Mouse (Mus musculus) liver, embryonic 12.5 days (tissue): ENCODE results near the gene Gm9573. TPM values are rescaled to one million over a fixed set of nuclear protein-coding genes. Genes with fewer than 3 reads are reported as not detected.

ENCODE experiments used
- ATAC-seq: fragments of 200-750 bp; cut with Nextera tagmentation; 2 replicates; pipeline ENCODE4 v1.8.0; 2017; ENCODE audit warnings: moderate number of reproducible peaks, mild to moderate bottlenecking, moderate library complexity
- H3K27ac ChIP-seq: fragments of 300-500 bp; sonication (generic); 2 replicates; pipeline ENCODE4 v1.5.1; 2016; ENCODE audit warnings: mild to moderate bottlenecking
- H3K27me3 ChIP-seq: fragments of 300-500 bp; sonication (generic); replicated peaks from 2 replicates; pipeline ENCODE4 v1.6.1; 2016; ENCODE audit warnings: mild to moderate bottlenecking, moderate library complexity
- H3K36me3 ChIP-seq: fragments of 300-500 bp; sonication (generic); 2 replicates; pipeline ENCODE4 v1.6.1; 2016; ENCODE audit warnings: mild to moderate bottlenecking, moderate library complexity
- H3K4me1 ChIP-seq: fragments of 300-500 bp; sonication (generic); 2 replicates; pipeline ENCODE4 v1.6.1; 2016
- H3K4me2 ChIP-seq: fragments of 300-500 bp; sonication (generic); 2 replicates; pipeline ENCODE4 v1.6.1; 2016; ENCODE audit warnings: mild to moderate bottlenecking, moderate library complexity
- H3K4me3 ChIP-seq: fragments of 300-500 bp; sonication (generic); 2 replicates; pipeline ENCODE4 v1.5.1; 2016; ENCODE audit warnings: mild to moderate bottlenecking, moderate library complexity
- H3K9ac ChIP-seq: fragments of 300-500 bp; sonication (generic); 2 replicates; pipeline ENCODE4 v1.6.1; 2016; ENCODE audit warnings: mild to moderate bottlenecking, moderate library complexity
- H3K9me3 ChIP-seq: fragments of 300-500 bp; sonication (generic); replicated peaks from 2 replicates; pipeline ENCODE4 v1.6.1; 2016; ENCODE audit warnings: mild to moderate bottlenecking, moderate library complexity
- whole genome bisulfite sequencing: fragments of 180-500 bp; shearing (Covaris S2); methylation state at CpG from one replicate; pipeline ENCODE4 v1.1.7; 2016; ENCODE audit not compliant: insufficient replicate concordance; 5-methylcytosine and 5-hydroxymethylcytosine counted together
- polyA plus RNA-seq: library from polyadenylated mRNA; unstranded; fragments of >200 nt; fragmentation: Nextera tagmentation; extraction: Ambion mirVana; gene quantifications from 2 replicates; pipeline ENCODE4 v1.2.1, GENCODE M21; 2016

Gm9573 gene
- polyA plus RNA-seq, 1 experiment from 2014 or later: not detected

- no peaks in the 10 kb centered on the region for H3K36me3 ChIP-seq
- H3K4me2 ChIP-seq: no peak overlapping the region
- H3K9ac ChIP-seq: no peak overlapping the region
- WGBS: 72% methylated on average over 9 of the region's 9 CpGs
- no peak for ATAC-seq
- no peak overlapping the region for H3K27ac ChIP-seq
- H3K9me3 ChIP-seq: peaks cover 2% of the 10 kb centered on the region; the same call in 1 of the 2 replicates
- no peak overlapping the region for H3K4me3 ChIP-seq
- no peaks in the 10 kb centered on the region for H3K4me1 ChIP-seq
- peaks cover 7% of the 10 kb centered on the region; the same call in 1 of the 2 replicates for H3K27me3 ChIP-seq
Measured at GRCm38 (mm10) chr17:35592131-35592530, 34.3 kb downstream of the Gm9573 start.

GRCm38 (mm10) chr17:35591731-35592130 lies 34.7 kb downstream of the Gm9573 start:
- H3K27me3 ChIP-seq: peaks cover 7% of the 10 kb centered on the region; the same call in 1 of the 2 replicates
- H3K9me3 ChIP-seq: no peaks in the 10 kb centered on the region
- no peak overlapping the region for H3K4me2 ChIP-seq
- ATAC-seq: no peak
- no peak overlapping the region for H3K9ac ChIP-seq
- H3K27ac ChIP-seq: no peak overlapping the region
- no peak overlapping the region for H3K4me3 ChIP-seq
- no peaks in the 10 kb centered on the region for H3K4me1 ChIP-seq
- 81% methylated on average over 15 of the region's 15 CpGs for WGBS
- H3K36me3 ChIP-seq: no peaks in the 10 kb centered on the region

- Histone ChIP-seq H3K9ac (no peak overlapping the region), H3K36me3 (no peaks in the 10 kb centered on the region), H3K4me3 (no peak overlapping the region), H3K27ac (no peak overlapping the region), H3K4me1 (no peaks in the 10 kb centered on the region), H3K27me3 (peaks cover 7% of the 10 kb centered on the region; the same call in 1 of the 2 replicates), H3K4me2 (no peak overlapping the region), H3K9me3 (no peaks in the 10 kb centered on the region)
- no peak for ATAC-seq
- WGBS: 85% methylated on average over 7 of the region's 7 CpGs
Measured at GRCm38 (mm10) chr17:35591219-35591578, 35.2 kb downstream of the Gm9573 start.

- Histone ChIP-seq H3K4me3 (no peak overlapping the region), H3K9ac (no peak overlapping the region), H3K4me1 (no peaks in the 10 kb centered on the region), H3K27ac (no peak overlapping the region), H3K9me3 (no peaks in the 10 kb centered on the region), H3K27me3 (peaks cover 9% of the 10 kb centered on the region; the same call in 1 of the 2 replicates), H3K36me3 (no peaks in the 10 kb centered on the region), H3K4me2 (no peak overlapping the region)
- WGBS: 41% methylated on average over 21 of the region's 21 CpGs
- ATAC-seq: no peak
Measured at GRCm38 (mm10) chr17:35590410-35591218, 35.8 kb downstream of the Gm9573 start.

GRCm38 (mm10) chr17:35588387-35588786 lies 38.0 kb downstream of the Gm9573 start:
- Histone ChIP-seq H3K27ac (no peak overlapping the region), H3K9ac (no peak overlapping the region), H3K4me1 (no peaks in the 10 kb centered on the region), H3K4me2 (no peak overlapping the region), H3K36me3 (no peaks in the 10 kb centered on the region), H3K27me3 (0 out of 2 replicates have a peak, but pooled peaks cover 15% of the 10 kb centered on the region), H3K9me3 (no peaks in the 10 kb centered on the region), H3K4me3 (no peak overlapping the region)
- no peak for ATAC-seq
- 33% methylated on average over 4 of the region's 4 CpGs for WGBS

- no peaks in the 10 kb centered on the region for H3K36me3 ChIP-seq
- H3K4me1 ChIP-seq: no peaks in the 10 kb centered on the region
- 0 out of 2 replicates have a peak, but pooled peaks cover 15% of the 10 kb centered on the region for H3K27me3 ChIP-seq
- no peaks in the 10 kb centered on the region for H3K9me3 ChIP-seq
- no peak overlapping the region for H3K4me2 ChIP-seq
- H3K4me3 ChIP-seq: no peak overlapping the region
- no peak for ATAC-seq
- no peak overlapping the region for H3K9ac ChIP-seq
- H3K27ac ChIP-seq: no peak overlapping the region
- 26% methylated on average over 1 of the region's 1 CpGs for WGBS
Measured at GRCm38 (mm10) chr17:35587291-35587690, 39.1 kb downstream of the Gm9573 start.

- ATAC-seq: no peak
- 20% methylated on average over 16 of the region's 16 CpGs for WGBS
- Histone ChIP-seq H3K4me1 (no peaks in the 10 kb centered on the region), H3K9me3 (no peaks in the 10 kb centered on the region), H3K27ac (no peak overlapping the region), H3K36me3 (no peaks in the 10 kb centered on the region), H3K4me3 (no peak overlapping the region), H3K27me3 (0 out of 2 replicates have a peak, but pooled peaks cover 8% of the 10 kb centered on the region), H3K9ac (no peak overlapping the region), H3K4me2 (no peak overlapping the region)
Measured at GRCm38 (mm10) chr17:35584330-35584937, 42.0 kb downstream of the Gm9573 start.

- ATAC-seq: no peak
- WGBS: 71% methylated on average over 1 of the region's 1 CpGs
- Histone ChIP-seq H3K9ac (no peak overlapping the region), H3K4me3 (no peak overlapping the region), H3K27ac (no peak overlapping the region), H3K36me3 (no peaks in the 10 kb centered on the region), H3K27me3 (0 out of 2 replicates have a peak, but pooled peaks cover 8% of the 10 kb centered on the region), H3K4me2 (no peak overlapping the region), H3K9me3 (no peaks in the 10 kb centered on the region), H3K4me1 (no peaks in the 10 kb centered on the region)
Measured at GRCm38 (mm10) chr17:35582900-35583299, 43.5 kb downstream of the Gm9573 start.

- WGBS: 18% methylated on average over 6 of the region's 6 CpGs
- Histone ChIP-seq H3K36me3 (no peaks in the 10 kb centered on the region), H3K4me3 (no peak overlapping the region), H3K27ac (no peak overlapping the region), H3K9me3 (no peaks in the 10 kb centered on the region), H3K9ac (no peak overlapping the region), H3K4me1 (no peaks in the 10 kb centered on the region), H3K4me2 (no peak overlapping the region), H3K27me3 (peaks cover 37% of the 10 kb centered on the region)
- no peak for ATAC-seq
Measured at GRCm38 (mm10) chr17:35578211-35578610, 48.2 kb downstream of the Gm9573 start.

- 0 out of 2 replicates have a peak, but pooled peaks cover 3% of the 10 kb centered on the region for H3K9me3 ChIP-seq
- no peaks in the 10 kb centered on the region for H3K36me3 ChIP-seq
- ATAC-seq: no peak
- no peaks in the 10 kb centered on the region for H3K4me1 ChIP-seq
- H3K27me3 ChIP-seq: peaks cover 70% of the 10 kb centered on the region
- H3K4me3 ChIP-seq: no peak overlapping the region
- H3K4me2 ChIP-seq: no peak overlapping the region
- H3K9ac ChIP-seq: no peak overlapping the region
- no peak overlapping the region for H3K27ac ChIP-seq
- 80% methylated on average over 7 of the region's 7 CpGs for WGBS
Measured at GRCm38 (mm10) chr17:35571477-35571876, 55.0 kb downstream of the Gm9573 start.

- no peaks in the 10 kb centered on the region for H3K4me1 ChIP-seq
- no peaks in the 10 kb centered on the region for H3K36me3 ChIP-seq
- H3K27me3 ChIP-seq: peaks cover 65% of the 10 kb centered on the region
- ATAC-seq: no peak
- H3K9me3 ChIP-seq: 0 out of 2 replicates have a peak, but pooled peaks cover 3% of the 10 kb centered on the region
- 72% methylated on average over 14 of the region's 14 CpGs for WGBS
- H3K4me2 ChIP-seq: no peak overlapping the region
- no peak overlapping the region for H3K27ac ChIP-seq
- H3K4me3 ChIP-seq: no peak overlapping the region
- no peak overlapping the region for H3K9ac ChIP-seq
Measured at GRCm38 (mm10) chr17:35570836-35571235, 55.6 kb downstream of the Gm9573 start.
